Comparison of ENCODE assay signal across 21 mouse cellular contexts in the genomic region with DNA sequence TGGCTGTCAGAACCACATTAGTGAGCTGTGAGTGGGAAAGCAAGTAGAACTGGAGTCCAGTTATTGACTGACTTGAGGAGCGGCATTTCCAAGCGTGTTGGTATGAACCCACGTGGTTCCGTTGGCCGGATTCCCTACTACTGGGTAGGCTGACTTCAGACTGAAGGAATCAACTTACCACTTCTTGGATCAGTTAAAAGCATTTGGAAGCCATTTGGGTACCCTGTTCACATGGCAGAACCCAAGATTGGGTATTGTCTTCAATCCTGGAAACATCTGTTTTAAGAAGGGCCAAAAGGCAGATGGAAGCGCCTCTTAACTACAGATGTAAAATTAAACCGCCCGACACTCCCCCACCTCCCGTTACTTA.
DNase-seq lines count a peak whose midpoint lies in the region; ATAC-seq and TF ChIP-seq lines count a peak whose summit lies in the region.
"Had no signal": no experiment of that assay in that cellular context is flagged by ENCODE, and none has a peak within 500 bp of the region (broad histone marks: within the 10 kb centered on the region; RNA-seq: fewer than 3 reads in every experiment).

No protein-coding gene starts in this region.

- TF ChIP-seq EP300 in stomach, postnatal 0 days (optimal IDR thresholded peaks at IDR 0.05) = no peak

- no peak overlapping the region for H3K4me2 ChIP-seq in stomach, embryonic 14.5 days (replicated peaks; ENCODE audit: low read depth, low read length)
- no peak overlapping the region for H3K4me2 ChIP-seq in stomach, postnatal 0 days (replicated peaks; ENCODE audit: low read depth)
- H3K4me2 ChIP-seq in limb, embryonic 12.5 days = no peak overlapping the region
- no peak overlapping the region for H3K4me2 ChIP-seq in hindbrain, embryonic 14.5 days (replicated peaks)
- H3K4me2 ChIP-seq: lung, embryonic 15.5 days; midbrain, embryonic 12.5 days; neural tube, embryonic 13.5 days had no signal

- WGBS in stomach, embryonic 14.5 days = 91% methylated on average over 9 of the region's 9 CpGs
- 86% methylated on average over 9 of the region's 9 CpGs for WGBS in stomach, postnatal 0 days
- WGBS in limb, embryonic 12.5 days = 58% methylated on average over 9 of the region's 9 CpGs
- 97% methylated on average over 9 of the region's 9 CpGs for WGBS in hindbrain, embryonic 14.5 days

- H3K9ac ChIP-seq in stomach, embryonic 14.5 days (replicated peaks; ENCODE audit: low read depth, low read length) = no peak overlapping the region
- H3K9ac ChIP-seq in stomach, postnatal 0 days (ENCODE audit: low read length) = no peak overlapping the region
- no peak overlapping the region for H3K9ac ChIP-seq in limb, embryonic 12.5 days (replicated peaks)
- H3K9ac ChIP-seq in hindbrain, embryonic 14.5 days = no peak overlapping the region
- H3K9ac ChIP-seq: liver, embryonic 14.5 days; lung, embryonic 15.5 days; midbrain, embryonic 12.5 days; neural tube, embryonic 13.5 days had no signal

- no peak for TF ChIP-seq CTCF in stomach, postnatal 0 days (IDR thresholded peaks at IDR 0.05; ENCODE audit: low read depth)

- ATAC-seq in stomach, embryonic 14.5 days (ENCODE audit: insufficient number of reproducible peaks, insufficient read depth, low FRiP score, low read depth) = no peak
- no peak for ATAC-seq in stomach, postnatal 0 days (ENCODE audit: low FRiP score, low TSS enrichment)
- peak; percentile 35; the same call in 1 of the 2 replicates for ATAC-seq in limb, embryonic 12.5 days (ENCODE audit: insufficient number of reproducible peaks, insufficient read depth, low FRiP score, low TSS enrichment, low read depth)
- no peak for ATAC-seq in hindbrain, embryonic 14.5 days (ENCODE audit: low FRiP score)
- ATAC-seq: hindbrain, postnatal 0 days had no signal

- H3K27ac ChIP-seq in stomach, embryonic 14.5 days (ENCODE audit: low read length) = peak overlapping the region; percentile 23; the same call in 1 of the 2 replicates
- no peak overlapping the region for H3K27ac ChIP-seq in stomach, postnatal 0 days (replicated peaks)
- peak overlapping the region; percentile 24; the same call in 1 of the 2 replicates for H3K27ac ChIP-seq in limb, embryonic 12.5 days
- H3K27ac ChIP-seq in hindbrain, embryonic 14.5 days = no peak overlapping the region
- H3K27ac ChIP-seq: hindbrain, postnatal 0 days; liver, embryonic 14.5 days; lung, embryonic 15.5 days; midbrain, embryonic 12.5 days had no signal

- H3K4me1 ChIP-seq in stomach, embryonic 14.5 days (ENCODE audit: control insufficient read depth, insufficient read depth, low read length) = peaks cover 13% of the 10 kb centered on the region
- no peaks in the 10 kb centered on the region for H3K4me1 ChIP-seq in stomach, postnatal 0 days (replicated peaks; ENCODE audit: control insufficient read depth, insufficient read depth)
- H3K4me1 ChIP-seq in limb, embryonic 12.5 days (replicated peaks) = peaks cover 41% of the 10 kb centered on the region
- H3K4me1 ChIP-seq in hindbrain, embryonic 14.5 days (replicated peaks; ENCODE audit: control insufficient read depth, insufficient read depth, low read length) = peaks cover 3% of the 10 kb centered on the region; the same call in 1 of the 2 replicates
- H3K4me1 ChIP-seq: midbrain, embryonic 12.5 days had no signal

- no peaks in the 10 kb centered on the region for H3K36me3 ChIP-seq in stomach, embryonic 14.5 days (ENCODE audit: control insufficient read depth, insufficient read depth, low read length)
- H3K36me3 ChIP-seq in stomach, postnatal 0 days (ENCODE audit: control insufficient read depth, insufficient read depth, low read length) = no peaks in the 10 kb centered on the region
- H3K36me3 ChIP-seq in limb, embryonic 12.5 days = no peaks in the 10 kb centered on the region
- H3K36me3 ChIP-seq in hindbrain, embryonic 14.5 days (replicated peaks; ENCODE audit: control insufficient read depth, insufficient read depth) = peaks cover 5% of the 10 kb centered on the region; the same call in 1 of the 2 replicates
- H3K36me3 ChIP-seq: lung, embryonic 15.5 days had no signal

- no peak overlapping the region for H3K4me3 ChIP-seq in stomach, embryonic 14.5 days (ENCODE audit: low read depth, low read length)
- H3K4me3 ChIP-seq in stomach, postnatal 0 days (ENCODE audit: low read depth, low read length) = no peak overlapping the region
- no peak overlapping the region for H3K4me3 ChIP-seq in limb, embryonic 12.5 days (replicated peaks)
- H3K4me3 ChIP-seq in hindbrain, embryonic 14.5 days (replicated peaks; ENCODE audit: low read length) = no peak overlapping the region
- H3K4me3 ChIP-seq: lung, embryonic 15.5 days; midbrain, embryonic 12.5 days; neural tube, embryonic 13.5 days had no signal

- peak; percentile 42 for DNase-seq in gastrocnemius, postnatal 10 days
- DNase-seq in gastrocnemius, postnatal 25 days = no peak
- no peak for DNase-seq in stomach, postnatal 0 days (ENCODE audit: low spot score)
- no peak for DNase-seq in right cerebral cortex, postnatal 25 days
- DNase-seq in hindbrain, embryonic 14.5 days (ENCODE audit: low spot score) = no peak
- DNase-seq: cerebellum, adult 18-20 months; cerebellum, postnatal 36 days; heart, postnatal 4 days; kidney, adult 11 months; kidney, postnatal 25 days; left cerebral cortex, postnatal 4 days; spleen, adult 18-20 months; thymus, adult 18-20 months; thymus, postnatal 4 days had no signal

- H3K9me3 ChIP-seq in stomach, embryonic 14.5 days (ENCODE audit: control insufficient read depth, low read depth, low read length) = no peaks in the 10 kb centered on the region
- no peaks in the 10 kb centered on the region for H3K9me3 ChIP-seq in stomach, postnatal 0 days (ENCODE audit: control insufficient read depth, low read length)
- no peaks in the 10 kb centered on the region for H3K9me3 ChIP-seq in limb, embryonic 12.5 days
- H3K9me3 ChIP-seq in hindbrain, embryonic 14.5 days (ENCODE audit: control insufficient read depth, low read length) = no peaks in the 10 kb centered on the region
- H3K9me3 ChIP-seq: lung, embryonic 15.5 days; midbrain, embryonic 12.5 days; neural tube, embryonic 13.5 days had no signal

- H3K27me3 ChIP-seq in stomach, embryonic 14.5 days (ENCODE audit: control insufficient read depth, insufficient read depth, low read length) = no peaks in the 10 kb centered on the region
- H3K27me3 ChIP-seq in stomach, postnatal 0 days (ENCODE audit: control insufficient read depth, insufficient read depth, low read length) = no peaks in the 10 kb centered on the region
- no peaks in the 10 kb centered on the region for H3K27me3 ChIP-seq in limb, embryonic 12.5 days
- H3K27me3 ChIP-seq in hindbrain, embryonic 14.5 days (ENCODE audit: control insufficient read depth, insufficient read depth, low read length) = no peaks in the 10 kb centered on the region
- H3K27me3 ChIP-seq: lung, embryonic 15.5 days; midbrain, embryonic 12.5 days; neural tube, embryonic 13.5 days had no signal

Comparison
In these comparisons a context has a peak if more than half of its experiments do, and no peak if none do; other contexts are left out.
1. H3K27ac ChIP-seq: peak in stomach, embryonic 14.5 days (single experiment) and limb, embryonic 12.5 days (single experiment); none in stomach, postnatal 0 days (single experiment) and hindbrain, embryonic 14.5 days (single experiment).